12 mouse cellular contexts compared by ENCODE assay signal in genomic region chr11:94370809-94371208, GRCm38 (mm10). TPM values are rescaled to one million over a fixed set of nuclear protein-coding genes. Genes with fewer than 3 reads are reported as not detected.
DNase-seq lines count a peak whose midpoint lies in the region; TF ChIP-seq lines count a peak whose summit lies in the region.
"Had no signal": no experiment of that assay in that cellular context is flagged by ENCODE, and none has a peak within 500 bp of the region (broad histone marks: within the 10 kb centered on the region; RNA-seq: fewer than 3 reads in every experiment).

No protein-coding gene starts in this region.

- TF ChIP-seq CTCF in thymus, adult 2 months (IDR thresholded peaks at IDR 0.05; ENCODE audit: borderline replicate concordance, control insufficient read depth, extremely low read depth, insufficient read depth, low read length, poor library complexity): no peak

- under 1% methylated on average over 5 of the region's 5 CpGs for WGBS in thymus, adult 2 months
- WGBS in hindbrain, embryonic 10.5 days: 44% methylated on average over 5 of the region's 5 CpGs

- H3K27me3 ChIP-seq in thymus, adult 2 months (ENCODE audit: control insufficient read depth, insufficient read depth, low read length): no peaks in the 10 kb centered on the region
- H3K27me3 ChIP-seq in hindbrain, embryonic 10.5 days (ENCODE audit: insufficient read depth, poor library complexity, severe bottlenecking): peaks cover 14% of the 10 kb centered on the region; the same call in 1 of the 2 replicates

- peaks cover 5% of the 10 kb centered on the region; the same call in 1 of the 2 replicates for H3K9me3 ChIP-seq in hindbrain, embryonic 10.5 days

- no peak overlapping the region for H3K27ac ChIP-seq in thymus, adult 2 months (ENCODE audit: control insufficient read depth, insufficient read depth, low read length)
- H3K27ac ChIP-seq in hindbrain, embryonic 10.5 days: no peak overlapping the region
- H3K27ac ChIP-seq: gastrocnemius, adult 2 months had no signal

- H3K36me3 ChIP-seq in thymus, adult 2 months (ENCODE audit: control insufficient read depth, insufficient read depth, low read length): no peaks in the 10 kb centered on the region
- H3K36me3 ChIP-seq in hindbrain, embryonic 10.5 days: no peaks in the 10 kb centered on the region

- H3K4me3 ChIP-seq in thymus, adult 2 months (ENCODE audit: control insufficient read depth, insufficient read depth, low read length): no peak overlapping the region
- H3K4me3 ChIP-seq in hindbrain, embryonic 10.5 days: no peak overlapping the region
- H3K4me3 ChIP-seq: gastrocnemius, adult 2 months had no signal

- peak; percentile 11 for DNase-seq in thymus, adult 2 months
- DNase-seq in thymus, adult 18-20 months: no peak
- peak; percentile 15 for DNase-seq in embryo, embryonic 11 days
- DNase-seq in lung, postnatal 10 days: peak; percentile 14
- DNase-seq in thymus, postnatal 4 days: peak; percentile 35
- no peak for DNase-seq in hindbrain, embryonic 10.5 days (ENCODE audit: low spot score)
- no peak for DNase-seq in cerebellum, adult 11 months
- DNase-seq in adrenal gland, postnatal 4 days (ENCODE audit: low spot score in 2 of 2): no peak
- DNase-seq: cerebellum, adult 9-11 months; gastrocnemius, adult 2 months; kidney, postnatal 10 days; right cerebral cortex, postnatal 14 days had no signal

- no peak for TF ChIP-seq POLR2A in thymus, adult 2 months (IDR thresholded peaks at IDR 0.05; ENCODE audit: control insufficient read depth, extremely low read depth, insufficient read depth, low read length, poor library complexity)

- peaks cover 38% of the 10 kb centered on the region for H3K4me1 ChIP-seq in thymus, adult 2 months (replicated peaks; ENCODE audit: control insufficient read depth, insufficient read depth, low read length)
- H3K4me1 ChIP-seq in hindbrain, embryonic 10.5 days (replicated peaks): peaks cover 19% of the 10 kb centered on the region

RNA-seq across cellular contexts. Expression of gene Abcc3, which starts 22.0 kb away (rescaled TPM):
- polyA plus RNA-seq in thymus, adult 2 months (2012; rRNA removed): 21.5 and 28.4 TPM in 2 replicates
- polyA plus RNA-seq in hindbrain, embryonic 10.5 days (2016; fragmentation: Nextera tagmentation; extraction: Ambion mirVana): 0.46 and 0.48 TPM in 2 replicates
- 10 to 100 TPM in 1 of 2 experiments, 1 to 10 TPM in 1; 7.9 to 11.7 TPM for total RNA-seq in adrenal gland, postnatal 4 days (2021)

RNA-seq across cellular contexts. Expression of gene Ankrd40, which starts 43.0 kb away (rescaled TPM):
- 117 and 120 TPM in 2 replicates for polyA plus RNA-seq in thymus, adult 2 months (2012; rRNA removed)
- polyA plus RNA-seq in hindbrain, embryonic 10.5 days (2016; fragmentation: Nextera tagmentation; extraction: Ambion mirVana): 11.7 and 12.5 TPM in 2 replicates
- total RNA-seq in adrenal gland, postnatal 4 days (2021): 100 to 1,000 TPM; 108 to 114 TPM

RNA-seq across cellular contexts. Expression of gene Luc7l3, which starts 49.0 kb away (rescaled TPM):
- 20.7 and 26.4 TPM in 2 replicates for polyA plus RNA-seq in thymus, adult 2 months (2012; rRNA removed)
- 72.3 and 103 TPM in 2 replicates for polyA plus RNA-seq in hindbrain, embryonic 10.5 days (2016; fragmentation: Nextera tagmentation; extraction: Ambion mirVana)
- 100 to 1,000 TPM in 1 of 2 experiments, 10 to 100 TPM in 1; 92.6 to 110 TPM for total RNA-seq in adrenal gland, postnatal 4 days (2021)

Comparison
In these comparisons a context has a peak if more than half of its experiments do, and no peak if none do; other contexts are left out.
1. DNase-seq: peak in thymus, adult 2 months (single experiment), embryo, embryonic 11 days (single experiment), lung, postnatal 10 days (single experiment) and thymus, postnatal 4 days (single experiment); none in thymus, adult 18-20 months (0 of 2), hindbrain, embryonic 10.5 days (single experiment), cerebellum, adult 11 months (single experiment) and adrenal gland, postnatal 4 days (0 of 2).
2. RNA of gene Abcc3, which starts 22.0 kb away (polyA plus RNA-seq): 21.5 to 28.4 TPM in thymus, adult 2 months; 0.46 to 0.48 TPM in hindbrain, embryonic 10.5 days; every median in the first group is over 10 times any median in the second.